Mouse (Mus musculus): ENCODE results near the gene Gpr88. TPM values are rescaled to one million over a fixed set of nuclear protein-coding genes. Genes with fewer than 3 reads are reported as not detected.

Gene Gpr88
- polyA plus RNA-seq, 1 experiment from 2014 or later = 2.7 TPM

Other genes with a start within 250 kb of the Gpr88 start
- 14.2 and 19.5 TPM in 2 replicates for gene Slc30a7, start 246.1 kb downstream of the Gpr88 start, polyA plus RNA-seq (2015; fragmentation: Nextera tagmentation; extraction: Ambion mirVana)
- gene Extl2, start 246.0 kb downstream of the Gpr88 start, polyA plus RNA-seq (2015; fragmentation: Nextera tagmentation; extraction: Ambion mirVana) = 30.0 and 30.1 TPM in 2 replicates
- 30.8 and 39.8 TPM in 2 replicates for gene Vcam1, start 123.8 kb downstream of the Gpr88 start, polyA plus RNA-seq (2015; fragmentation: Nextera tagmentation; extraction: Ambion mirVana)
- gene Cdc14a, start 170.5 kb upstream of the Gpr88 start, polyA plus RNA-seq (2015; fragmentation: Nextera tagmentation; extraction: Ambion mirVana) = 4.0 and 5.8 TPM in 2 replicates